Mouse (Mus musculus): ENCODE measurements around the gene Dlgap5. TPM values are rescaled to one million over a fixed set of nuclear protein-coding genes. Genes with fewer than 3 reads are reported as not detected.
A peak's percentile ranks its signal among the peaks of the same experiment; 100 is the strongest.

Gene Dlgap5
- polyA plus RNA-seq, 1 experiment from 2014 or later, result 47.2 TPM

DNA sequence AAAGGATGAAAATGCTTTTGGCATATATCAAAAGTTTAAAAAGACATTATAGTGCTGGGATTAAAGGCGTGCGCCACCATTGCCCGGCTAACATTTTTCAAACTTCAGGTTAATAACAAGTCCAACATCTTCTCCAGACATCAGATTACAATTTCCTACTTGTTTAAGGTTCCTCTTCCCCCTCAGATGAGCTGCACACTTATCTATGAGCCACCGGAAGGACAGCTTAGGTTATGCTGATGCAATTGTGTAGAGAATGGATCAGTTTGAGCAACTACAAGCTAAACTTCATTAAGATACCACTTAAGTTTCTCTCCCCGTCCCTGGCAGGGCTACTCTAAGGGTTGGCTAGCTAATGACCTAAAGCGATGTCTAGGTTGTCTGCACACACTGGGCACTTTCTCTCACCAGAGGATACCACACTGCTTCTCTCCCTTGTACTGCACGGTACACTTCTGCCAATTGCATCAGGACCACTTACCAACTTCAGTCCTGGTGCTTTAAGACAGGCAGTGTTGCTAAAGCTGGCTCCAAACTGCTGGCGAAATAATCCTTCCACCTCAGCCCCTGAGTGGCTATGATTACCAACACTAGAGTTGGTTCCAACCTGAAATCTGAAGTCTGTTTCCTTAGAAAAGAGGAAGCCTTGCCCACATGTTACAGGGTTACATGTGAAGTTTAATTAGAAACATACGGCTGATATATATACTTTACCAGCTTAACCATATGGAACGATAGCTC lies 24.7 kb downstream of the Dlgap5 start:
- Histone ChIP-seq H3K27me3 (no peaks in the 10 kb centered on the region), H3K27ac (no peak overlapping the region), H3K4me1 (no peaks in the 10 kb centered on the region), H3K4me3 (no peak overlapping the region), H3K4me2 (replicated peaks) (no peak overlapping the region), H3K9me3 (no peaks in the 10 kb centered on the region), H3K36me3 (peaks cover 86% of the 10 kb centered on the region), H3K9ac (no peak overlapping the region)
- ATAC-seq (ENCODE audit: low FRiP score, low read depth), result no peak
- WGBS, result 83% methylated on average over 10 of the region's 10 CpGs

- Histone ChIP-seq H3K4me3 (no peak overlapping the region), H3K27ac (no peak overlapping the region), H3K4me1 (no peaks in the 10 kb centered on the region), H3K4me2 (replicated peaks) (no peak overlapping the region), H3K9me3 (no peaks in the 10 kb centered on the region), H3K36me3 (peaks cover 56% of the 10 kb centered on the region), H3K27me3 (no peaks in the 10 kb centered on the region), H3K9ac (no peak overlapping the region)
- WGBS, result 66% methylated on average over 11 of the region's 11 CpGs
- no peak for ATAC-seq (ENCODE audit: low FRiP score, low read depth)
These were observed 32.1 kb downstream of the Dlgap5 start for GRCm38 (mm10) chr14:47386125-47386524.

GRCm38 (mm10) chr14:47384653-47385052 lies 33.6 kb downstream of the Dlgap5 start:
- ATAC-seq (ENCODE audit: low FRiP score, low read depth), result no peak
- Histone ChIP-seq H3K36me3 (peaks cover 42% of the 10 kb centered on the region), H3K9me3 (no peaks in the 10 kb centered on the region), H3K9ac (no peak overlapping the region), H3K4me2 (replicated peaks) (no peak overlapping the region), H3K4me1 (no peaks in the 10 kb centered on the region), H3K27ac (no peak overlapping the region), H3K27me3 (no peaks in the 10 kb centered on the region), H3K4me3 (no peak overlapping the region)
- WGBS, result 91% methylated on average over 10 of the region's 10 CpGs

DNA sequence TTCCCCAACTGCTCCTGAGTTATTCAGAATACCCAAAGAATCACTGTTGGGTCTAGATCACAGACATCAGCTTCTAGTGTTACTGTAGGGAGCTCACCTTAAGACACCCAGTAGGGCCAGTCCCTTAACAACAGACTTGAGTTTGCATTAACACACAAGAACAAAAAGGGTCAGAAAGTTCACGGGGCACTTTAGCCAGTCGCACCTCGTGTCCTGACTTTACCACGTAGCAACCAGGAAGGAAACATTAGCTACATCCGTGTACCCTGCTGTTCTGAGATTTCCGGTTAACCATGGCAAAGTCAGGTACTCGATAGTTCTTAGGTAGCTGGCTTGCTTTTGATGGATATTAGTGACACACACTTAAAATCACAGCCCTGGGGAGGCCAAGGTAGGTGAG lies 34.3 kb downstream of the Dlgap5 start:
- ATAC-seq (ENCODE audit: low FRiP score, low read depth), result no peak
- Histone ChIP-seq H3K9ac (no peak overlapping the region), H3K27ac (no peak overlapping the region), H3K4me2 (replicated peaks) (no peak overlapping the region), H3K36me3 (peaks cover 35% of the 10 kb centered on the region), H3K4me1 (no peaks in the 10 kb centered on the region), H3K27me3 (no peaks in the 10 kb centered on the region), H3K4me3 (no peak overlapping the region), H3K9me3 (no peaks in the 10 kb centered on the region)
- WGBS, result 87% methylated on average over 7 of the region's 7 CpGs

GRCm38 (mm10) chr14:47378336-47378735 lies 39.9 kb downstream of the Dlgap5 start:
- H3K36me3 ChIP-seq, result no peaks in the 10 kb centered on the region
- H3K9ac ChIP-seq, result no peak overlapping the region
- 62% methylated on average over 7 of the region's 7 CpGs for WGBS
- H3K9me3 ChIP-seq, result no peaks in the 10 kb centered on the region
- H3K4me1 ChIP-seq, result peaks cover 11% of the 10 kb centered on the region
- H3K4me2 ChIP-seq (replicated peaks), result no peak overlapping the region
- H3K4me3 ChIP-seq, result no peak overlapping the region
- no peak overlapping the region for H3K27ac ChIP-seq
- peaks cover 24% of the 10 kb centered on the region for H3K27me3 ChIP-seq
- ATAC-seq (ENCODE audit: low FRiP score, low read depth), result no peak

DNA sequence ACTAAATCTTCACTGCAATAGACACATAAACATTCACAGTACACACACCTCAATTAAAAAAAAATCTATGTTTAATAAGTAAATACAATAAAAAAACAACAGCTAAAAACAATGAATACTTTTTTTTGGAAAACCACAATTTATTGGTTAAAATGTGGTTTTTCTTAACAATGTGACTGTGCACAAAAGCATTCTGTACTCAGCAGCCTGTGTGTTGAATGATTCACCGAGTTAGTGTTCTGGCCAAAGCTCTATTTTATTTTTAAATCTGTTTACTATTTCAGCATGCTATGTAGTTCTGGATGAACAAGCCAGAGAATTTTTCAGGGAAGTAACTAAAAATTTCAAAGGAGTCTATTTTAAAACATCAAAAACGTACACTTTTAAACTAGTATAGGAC lies 41.7 kb downstream of the Dlgap5 start:
- H3K4me3 ChIP-seq, result no peak overlapping the region

DNA sequence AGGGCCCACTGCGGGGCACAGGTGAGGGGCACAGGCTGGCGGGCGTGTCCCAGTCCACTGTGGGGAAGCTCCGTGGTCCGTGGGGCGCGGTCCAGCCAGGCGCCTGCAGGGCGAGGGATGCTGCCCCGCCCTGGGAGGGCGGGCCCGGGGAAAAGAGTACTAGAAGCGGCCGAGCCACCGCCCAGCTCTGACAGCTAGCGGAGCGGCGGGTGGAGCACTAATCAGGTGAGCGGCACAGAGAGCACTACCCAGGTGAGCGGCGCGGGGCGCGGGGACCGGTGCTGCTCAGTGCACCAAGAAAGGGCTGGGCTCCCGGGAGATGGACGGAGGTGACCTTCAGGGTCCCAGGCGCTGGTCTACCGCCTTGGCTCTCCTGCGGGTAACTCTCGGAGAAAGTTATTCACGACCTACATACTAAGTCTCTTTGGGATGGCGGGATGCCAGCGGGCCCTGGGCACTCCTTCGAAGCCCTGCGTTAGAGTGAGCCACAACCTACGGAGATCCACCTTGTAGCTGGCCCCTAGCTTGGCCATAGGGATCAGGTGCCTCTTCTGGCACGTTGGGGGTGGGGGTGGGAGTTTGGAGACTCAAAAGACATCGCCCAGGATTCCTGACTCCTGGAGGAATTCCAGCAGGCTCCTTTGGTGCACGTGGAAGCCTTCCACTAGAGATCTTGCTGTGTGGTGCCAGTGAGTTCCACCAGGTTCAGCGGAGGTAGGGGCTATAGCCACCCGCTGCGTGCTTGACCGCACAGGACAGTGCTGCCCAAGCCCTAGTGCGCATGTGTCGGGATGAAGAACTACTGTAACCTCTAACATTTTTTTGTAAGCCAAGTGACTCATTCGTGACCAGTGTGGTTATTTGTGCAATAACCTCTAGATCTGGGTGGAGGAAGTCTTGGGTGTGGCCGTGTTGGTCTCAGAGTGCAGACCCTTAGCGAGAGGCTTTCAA lies 44.2 kb downstream of the Dlgap5 start:
- Histone ChIP-seq H3K4me2 (replicated peaks) (peak overlapping the region; percentile 70), H3K4me1 (peaks cover 11% of the 10 kb centered on the region), H3K9me3 (no peaks in the 10 kb centered on the region), H3K27me3 (peaks cover 38% of the 10 kb centered on the region), H3K36me3 (no peaks in the 10 kb centered on the region), H3K27ac (0 out of 2 replicates have a peak overlapping the region, but pooled peaks have one; percentile 1), H3K4me3 (peak overlapping the region; percentile 41), H3K9ac (peak overlapping the region; percentile 35)
- WGBS, result 17% methylated on average over 43 of the region's 49 CpGs
- ATAC-seq (ENCODE audit: low FRiP score, low read depth), result no peak

More for the DNA sequence above, 41.7 kb downstream of the Dlgap5 start:
- 61% methylated on average over 2 of the region's 2 CpGs for WGBS
- Histone ChIP-seq H3K4me2 (replicated peaks) (no peak overlapping the region), H3K27me3 (peaks cover 38% of the 10 kb centered on the region), H3K36me3 (no peaks in the 10 kb centered on the region), H3K4me1 (peaks cover 11% of the 10 kb centered on the region), H3K9ac (no peak overlapping the region), H3K27ac (no peak overlapping the region), H3K9me3 (no peaks in the 10 kb centered on the region)
- ATAC-seq (ENCODE audit: low FRiP score, low read depth), result no peak

DNA sequence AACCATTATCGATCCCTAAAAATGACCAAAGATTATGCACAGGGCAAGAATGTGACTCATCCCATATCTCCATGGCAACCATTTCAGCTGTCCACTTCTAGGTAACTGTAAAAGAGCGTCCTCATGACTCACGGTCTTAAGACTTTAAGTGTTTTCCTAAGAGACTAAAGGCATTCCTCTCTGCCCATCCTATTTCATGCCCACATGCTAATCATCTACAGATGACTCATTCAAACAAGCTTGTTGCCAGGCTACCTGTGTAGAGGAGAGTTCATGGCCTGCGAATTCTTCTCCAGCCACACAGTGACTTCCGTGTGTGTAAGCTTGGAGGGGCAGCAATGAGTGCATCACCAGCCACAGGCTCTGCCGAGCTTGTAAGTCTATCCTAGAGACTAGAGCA lies 46.5 kb downstream of the Dlgap5 start:
- H3K9me3 ChIP-seq, result no peaks in the 10 kb centered on the region
- ATAC-seq (ENCODE audit: low FRiP score, low read depth), result no peak
- no peaks in the 10 kb centered on the region for H3K36me3 ChIP-seq
- H3K4me3 ChIP-seq, result no peak overlapping the region
- H3K9ac ChIP-seq, result no peak overlapping the region
- H3K27ac ChIP-seq, result no peak overlapping the region
- H3K27me3 ChIP-seq, result peaks cover 38% of the 10 kb centered on the region
- peaks cover 18% of the 10 kb centered on the region for H3K4me1 ChIP-seq
- no peak overlapping the region for H3K4me2 ChIP-seq (replicated peaks)
- 67% methylated on average over 6 of the region's 6 CpGs for WGBS

- Histone ChIP-seq H3K36me3 (no peaks in the 10 kb centered on the region), H3K4me2 (replicated peaks) (no peak overlapping the region), H3K27me3 (peaks cover 46% of the 10 kb centered on the region), H3K9me3 (no peaks in the 10 kb centered on the region), H3K9ac (no peak overlapping the region), H3K4me1 (peaks cover 18% of the 10 kb centered on the region), H3K4me3 (no peak overlapping the region), H3K27ac (no peak overlapping the region)
- WGBS, result 55% methylated on average over 3 of the region's 3 CpGs
- ATAC-seq (ENCODE audit: low FRiP score, low read depth), result no peak
These were observed 47.4 kb downstream of the Dlgap5 start for GRCm38 (mm10) chr14:47370790-47371189.

GRCm38 (mm10) chr14:47369741-47370140 lies 48.5 kb downstream of the Dlgap5 start:
- no peak overlapping the region for H3K4me3 ChIP-seq
- H3K27me3 ChIP-seq, result peaks cover 37% of the 10 kb centered on the region
- no peak overlapping the region for H3K4me2 ChIP-seq (replicated peaks)
- H3K9me3 ChIP-seq, result no peaks in the 10 kb centered on the region
- H3K4me1 ChIP-seq, result peaks cover 23% of the 10 kb centered on the region
- H3K36me3 ChIP-seq, result no peaks in the 10 kb centered on the region
- no peak overlapping the region for H3K9ac ChIP-seq
- no peak overlapping the region for H3K27ac ChIP-seq
- WGBS, result 86% methylated on average over 5 of the region's 5 CpGs
- no peak for ATAC-seq (ENCODE audit: low FRiP score, low read depth)

GRCm38 (mm10) chr14:47367461-47367860 lies 50.7 kb downstream of the Dlgap5 start, which contains the start of gene Lgals3:
Lgals3 (plus strand) TSS chr14:47367751.
- Histone ChIP-seq H3K36me3 (no peaks in the 10 kb centered on the region), H3K27me3 (peaks cover 17% of the 10 kb centered on the region), H3K4me2 (replicated peaks) (0 out of 2 replicates have a peak within 1 kb of the TSS, but pooled peaks have one; percentile 15), H3K4me1 (peaks cover 12% of the 10 kb centered on the region), H3K9ac (no peak within 1 kb of the TSS), H3K27ac (no peak within 1 kb of the TSS), H3K9me3 (no peaks in the 10 kb centered on the region), H3K4me3 (no peak within 1 kb of the TSS)
- peak; percentile 77 for ATAC-seq (ENCODE audit: low FRiP score, low read depth)
- 47% methylated on average over 9 of the region's 9 CpGs for WGBS

- 0 out of 2 replicates have a peak, but pooled peaks have one; percentile 26 for ATAC-seq (ENCODE audit: low FRiP score, low read depth)
- H3K36me3 ChIP-seq, result no peaks in the 10 kb centered on the region
- no peaks in the 10 kb centered on the region for H3K9me3 ChIP-seq
- H3K27me3 ChIP-seq, result peaks cover 15% of the 10 kb centered on the region
- H3K4me1 ChIP-seq, result peaks cover 12% of the 10 kb centered on the region
- 55% methylated on average over 7 of the region's 7 CpGs for WGBS
- H3K27ac ChIP-seq, result no peak overlapping the region
- H3K4me3 ChIP-seq, result no peak overlapping the region
- H3K4me2 ChIP-seq (replicated peaks), result no peak overlapping the region
- no peak overlapping the region for H3K9ac ChIP-seq
These were observed 51.3 kb downstream of the Dlgap5 start for GRCm38 (mm10) chr14:47366881-47367321.

Data from limb, embryonic 13.5 days (tissue).